Mouse (Mus musculus): ENCODE measurements around the gene Itfg1. TPM values are rescaled to one million over a fixed set of nuclear protein-coding genes. Genes with fewer than 3 reads are reported as not detected.

Itfg1 gene
- polyA plus RNA-seq (2015; fragmentation: Nextera tagmentation; extraction: Ambion mirVana), result 39.4 and 41.7 TPM in 2 replicates

DNA sequence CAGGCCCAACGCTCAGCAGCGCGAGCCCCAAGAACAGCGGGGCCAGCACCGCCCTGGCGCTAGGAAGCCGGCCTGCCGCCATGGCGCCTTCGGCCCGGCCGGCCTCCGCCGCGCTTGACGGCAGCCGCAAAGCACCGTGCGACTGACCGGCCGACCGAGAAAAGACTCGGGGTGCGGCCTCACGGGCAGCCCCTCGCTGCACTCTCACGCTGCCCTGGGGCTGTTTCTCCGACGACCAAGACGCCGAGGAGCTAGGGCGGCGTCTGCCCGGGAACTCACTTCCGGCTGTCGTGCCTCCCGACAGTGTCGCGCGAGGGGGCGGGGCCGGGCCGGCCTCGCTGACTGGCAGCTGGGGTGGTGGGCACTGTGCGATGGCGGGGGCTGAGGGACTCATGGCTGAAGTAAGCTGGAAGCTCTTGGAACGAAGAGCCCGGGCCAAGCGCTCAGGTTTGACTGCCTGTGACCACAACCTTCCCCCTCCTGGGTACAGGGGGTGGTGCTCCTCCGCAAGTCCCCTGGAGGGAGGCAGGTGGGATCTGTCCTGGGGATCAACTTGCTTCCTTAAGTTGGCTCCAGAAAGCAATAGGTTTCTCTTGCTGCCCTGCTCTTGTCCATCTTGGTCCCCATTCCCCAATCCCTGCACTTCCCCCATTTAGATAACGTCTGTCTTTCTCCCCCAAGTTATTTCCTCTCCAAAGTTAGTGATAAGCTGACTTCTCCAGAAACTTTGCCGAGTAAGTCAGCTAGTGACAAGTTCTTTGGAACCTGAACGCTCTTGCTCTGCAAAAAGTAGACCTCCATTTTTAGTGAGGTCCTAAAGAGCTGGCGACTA lies at the start of gene Itfg1, which contains the start of gene Phkb:
TSS of gene Itfg1 (minus strand) at position 265 of the 832 bp plus-strand sequence.
TSS of gene Phkb (plus strand) at position 303 of the 832 bp plus-strand sequence.

DNA sequence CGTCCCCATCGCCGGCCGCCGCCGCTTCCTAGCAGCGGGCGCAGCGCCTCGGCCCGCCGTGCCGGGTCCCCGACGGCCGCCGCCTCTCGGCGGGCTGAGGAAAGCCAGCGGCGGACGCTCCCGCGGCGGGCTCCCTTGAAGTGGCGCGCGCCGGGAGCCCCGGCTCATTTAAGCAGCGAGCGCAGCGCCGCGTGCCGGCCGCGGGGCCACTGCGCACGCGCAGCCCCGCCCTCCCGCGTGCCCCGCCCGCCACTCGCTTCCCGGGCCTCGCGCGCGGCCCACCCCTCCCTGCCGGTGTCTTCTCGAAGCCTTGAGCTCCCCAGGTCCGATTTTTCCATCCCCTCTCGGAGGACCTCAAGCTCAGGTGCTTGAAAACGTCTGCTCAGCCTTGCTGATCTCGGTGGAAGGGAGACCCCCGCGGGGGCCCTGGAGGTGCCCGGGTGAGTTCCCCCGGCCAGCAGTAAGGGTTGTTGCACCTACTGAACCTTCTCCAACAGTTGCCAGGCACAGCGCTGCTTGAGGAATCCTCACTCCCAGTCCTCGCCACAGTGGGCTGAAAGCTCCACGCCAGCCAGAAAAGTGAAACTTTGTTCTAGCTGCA lies 139.9 kb downstream of the Itfg1 start, which contains the start of gene Neto2:
TSS of gene Neto2 (minus strand) at position 174 of the 601 bp plus-strand sequence.

Small RNA genes within 50 kb of the gene (microRNA-seq; reads per million reads assigned to microRNA genes)
- 0 reads per million in 2 experiments for gene Mir8109

Other genes starting within 250 kb of the Itfg1 start
- 1.4 and 1.5 TPM in 2 replicates for gene Neto2, start 140.0 kb downstream of the Itfg1 start, polyA plus RNA-seq (2015; fragmentation: Nextera tagmentation; extraction: Ambion mirVana)
- 71.3 and 73.6 TPM in 2 replicates for gene Phkb, start within 50 bp of the Itfg1 start, polyA plus RNA-seq (2015; fragmentation: Nextera tagmentation; extraction: Ambion mirVana)

Data from skeletal muscle tissue, postnatal 0 days (tissue).